Mouse (Mus musculus): ENCODE measurements at regions not wholly inside any gene's neighbourhood (a gene's known extent, or its start where the extent isn't known, plus 50 kb on each side); places are given as distances from the start of the nearest gene placed in this dataset.

- Histone ChIP-seq H3K27me3 (ENCODE audit: control insufficient read depth, insufficient read depth, low read length) (no peaks in the 10 kb centered on the region), H3K4me3 (replicated peaks; ENCODE audit: insufficient read depth, low read depth, low read length) (no peak overlapping the region), H3K4me1 (ENCODE audit: control insufficient read depth, insufficient read depth, low read length) (no peaks in the 10 kb centered on the region), H3K27ac (ENCODE audit: insufficient read depth, low read length) (no peak overlapping the region)
- TF ChIP-seq CTCF (IDR thresholded peaks at IDR 0.05; ENCODE audit: borderline replicate concordance, insufficient read depth, low read depth, low read length), result no peak
- no peak for TF ChIP-seq POLR2A (IDR thresholded peaks at IDR 0.05; ENCODE audit: borderline replicate concordance, insufficient read depth, low read length)
- DNase-seq, result no peak
- WGBS, result 16% methylated on average over 3 of the region's 3 CpGs
Measured at GRCm38 (mm10) chr16:57823329-57823728, 68.8 kb upstream of the Col8a1 start.

DNA sequence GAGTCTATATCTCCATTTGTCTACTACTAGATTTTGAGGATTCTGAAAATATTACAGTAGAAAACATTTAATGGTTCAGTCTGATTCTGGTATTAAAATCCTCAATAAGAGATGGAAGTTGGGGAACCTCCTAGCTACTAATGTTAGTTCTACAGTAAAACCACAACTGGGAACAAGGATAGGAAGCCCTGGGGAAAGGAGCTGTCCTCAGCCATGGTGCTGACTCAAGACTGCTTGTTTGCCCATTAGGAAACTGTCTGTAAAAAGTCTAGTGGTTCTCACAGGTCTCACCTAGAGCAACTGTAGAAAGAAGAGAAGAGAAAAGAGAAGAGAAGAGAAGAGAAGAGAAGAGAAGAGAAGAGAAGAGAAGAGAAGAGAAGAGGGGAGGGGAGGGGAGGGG is 90.9 kb upstream of the Col8a1 start:
- H3K27me3 ChIP-seq (ENCODE audit: control insufficient read depth, insufficient read depth, low read length), result no peaks in the 10 kb centered on the region
- H3K4me3 ChIP-seq (replicated peaks; ENCODE audit: insufficient read depth, low read depth, low read length), result no peak overlapping the region
- no peak overlapping the region for H3K27ac ChIP-seq (ENCODE audit: insufficient read depth, low read length)
- DNase-seq, result no peak
- H3K4me1 ChIP-seq (ENCODE audit: control insufficient read depth, insufficient read depth, low read length), result no peaks in the 10 kb centered on the region
- TF ChIP-seq CTCF (IDR thresholded peaks at IDR 0.05; ENCODE audit: borderline replicate concordance, insufficient read depth, low read depth, low read length) (no peak), POLR2A (IDR thresholded peaks at IDR 0.05; ENCODE audit: borderline replicate concordance, insufficient read depth, low read length) (no peak)

- DNase-seq, result no peak
- no peak for TF ChIP-seq CTCF (IDR thresholded peaks at IDR 0.05; ENCODE audit: borderline replicate concordance, insufficient read depth, low read depth, low read length)
- no peak for TF ChIP-seq POLR2A (IDR thresholded peaks at IDR 0.05; ENCODE audit: borderline replicate concordance, insufficient read depth, low read length)
Measured at GRCm38 (mm10) chr16:57846386-57846785, 91.8 kb upstream of the Col8a1 start.

DNA sequence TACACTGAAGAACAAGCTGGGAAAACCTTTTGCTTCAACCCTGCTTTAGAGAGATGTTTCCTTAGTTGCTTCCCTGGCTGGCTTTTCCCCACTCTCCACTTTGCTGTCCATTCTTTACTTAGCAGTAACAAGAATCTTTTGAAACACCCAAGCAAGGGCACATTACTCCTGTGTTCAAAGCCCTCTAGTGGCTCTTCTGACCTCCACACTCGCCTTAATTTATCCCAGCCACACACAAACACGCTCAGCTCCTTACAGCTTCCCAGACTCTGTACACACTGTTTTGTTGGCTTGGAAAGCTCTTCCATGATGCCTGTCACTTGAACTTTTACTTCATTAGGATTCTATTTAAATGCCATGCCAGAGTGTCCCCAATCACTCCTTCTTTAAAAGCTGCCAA is 97.3 kb upstream of the Col8a1 start:
- H3K27me3 ChIP-seq (ENCODE audit: control insufficient read depth, insufficient read depth, low read length), result no peaks in the 10 kb centered on the region
- DNase-seq, result no peak
- no peak overlapping the region for H3K27ac ChIP-seq (ENCODE audit: insufficient read depth, low read length)
- WGBS, result 65% methylated on average over 2 of the region's 2 CpGs
- no peak overlapping the region for H3K4me3 ChIP-seq (replicated peaks; ENCODE audit: insufficient read depth, low read depth, low read length)
- no peaks in the 10 kb centered on the region for H3K4me1 ChIP-seq (ENCODE audit: control insufficient read depth, insufficient read depth, low read length)
- TF ChIP-seq POLR2A (IDR thresholded peaks at IDR 0.05; ENCODE audit: borderline replicate concordance, insufficient read depth, low read length) (no peak), CTCF (IDR thresholded peaks at IDR 0.05; ENCODE audit: borderline replicate concordance, insufficient read depth, low read depth, low read length) (no peak)

More at GRCm38 (mm10) chr16:57846386-57846785, 91.8 kb upstream of the Col8a1 start:
- H3K27ac ChIP-seq (ENCODE audit: insufficient read depth, low read length), result no peak overlapping the region
- no peak overlapping the region for H3K4me3 ChIP-seq (replicated peaks; ENCODE audit: insufficient read depth, low read depth, low read length)
- WGBS, result 37% methylated on average over 3 of the region's 3 CpGs
- no peaks in the 10 kb centered on the region for H3K4me1 ChIP-seq (ENCODE audit: control insufficient read depth, insufficient read depth, low read length)
- no peaks in the 10 kb centered on the region for H3K27me3 ChIP-seq (ENCODE audit: control insufficient read depth, insufficient read depth, low read length)

GRCm38 (mm10) chr16:57852838-57853460 is 98.4 kb upstream of the Col8a1 start:
- H3K4me1 ChIP-seq (ENCODE audit: control insufficient read depth, insufficient read depth, low read length), result no peaks in the 10 kb centered on the region
- H3K4me3 ChIP-seq (replicated peaks; ENCODE audit: insufficient read depth, low read depth, low read length), result no peak overlapping the region
- H3K27ac ChIP-seq (ENCODE audit: insufficient read depth, low read length), result no peak overlapping the region
- 50% methylated on average over 3 of the region's 3 CpGs for WGBS
- no peak for DNase-seq
- no peaks in the 10 kb centered on the region for H3K27me3 ChIP-seq (ENCODE audit: control insufficient read depth, insufficient read depth, low read length)
- no peak for TF ChIP-seq CTCF (IDR thresholded peaks at IDR 0.05; ENCODE audit: borderline replicate concordance, insufficient read depth, low read depth, low read length)
- no peak for TF ChIP-seq POLR2A (IDR thresholded peaks at IDR 0.05; ENCODE audit: borderline replicate concordance, insufficient read depth, low read length)

DNA sequence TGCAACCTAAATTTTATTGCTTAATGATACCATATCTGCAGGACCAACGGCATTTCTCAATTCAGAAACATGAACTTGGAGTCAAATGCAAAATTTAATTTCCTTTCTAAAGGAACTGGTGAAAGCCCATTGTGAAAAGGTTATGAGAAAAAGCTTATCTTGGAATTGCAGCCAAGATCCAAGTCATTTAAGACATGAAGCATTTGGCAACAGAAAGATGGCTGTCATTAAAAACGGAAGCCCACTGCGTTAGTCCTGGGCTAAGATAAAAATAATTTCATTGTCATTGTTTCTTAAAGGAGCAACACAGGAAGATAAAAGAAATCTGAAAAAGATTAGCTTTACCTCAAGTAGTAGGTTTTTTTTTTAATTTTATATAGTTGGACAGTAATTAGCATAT is 99.2 kb upstream of the Col8a1 start:
- Histone ChIP-seq H3K27ac (ENCODE audit: insufficient read depth, low read length) (no peak overlapping the region), H3K27me3 (ENCODE audit: control insufficient read depth, insufficient read depth, low read length) (no peaks in the 10 kb centered on the region), H3K4me1 (ENCODE audit: control insufficient read depth, insufficient read depth, low read length) (no peaks in the 10 kb centered on the region), H3K4me3 (replicated peaks; ENCODE audit: insufficient read depth, low read depth, low read length) (no peak overlapping the region)
- DNase-seq, result no peak
- no peak for TF ChIP-seq POLR2A (IDR thresholded peaks at IDR 0.05; ENCODE audit: borderline replicate concordance, insufficient read depth, low read length)
- no peak for TF ChIP-seq CTCF (IDR thresholded peaks at IDR 0.05; ENCODE audit: borderline replicate concordance, insufficient read depth, low read depth, low read length)
- 32% methylated on average over 3 of the region's 3 CpGs for WGBS

- Histone ChIP-seq H3K4me1 (ENCODE audit: control insufficient read depth, insufficient read depth, low read length) (no peaks in the 10 kb centered on the region), H3K4me3 (replicated peaks; ENCODE audit: insufficient read depth, low read depth, low read length) (no peak overlapping the region), H3K27ac (ENCODE audit: insufficient read depth, low read length) (no peak overlapping the region), H3K27me3 (ENCODE audit: control insufficient read depth, insufficient read depth, low read length) (no peaks in the 10 kb centered on the region)
- DNase-seq, result no peak
- 63% methylated on average over 1 of the region's 1 CpGs for WGBS
- no peak for TF ChIP-seq POLR2A (IDR thresholded peaks at IDR 0.05; ENCODE audit: borderline replicate concordance, insufficient read depth, low read length)
- no peak for TF ChIP-seq CTCF (IDR thresholded peaks at IDR 0.05; ENCODE audit: borderline replicate concordance, insufficient read depth, low read depth, low read length)
Measured at GRCm38 (mm10) chr16:57857071-57857470, 102.5 kb upstream of the Col8a1 start.

DNA sequence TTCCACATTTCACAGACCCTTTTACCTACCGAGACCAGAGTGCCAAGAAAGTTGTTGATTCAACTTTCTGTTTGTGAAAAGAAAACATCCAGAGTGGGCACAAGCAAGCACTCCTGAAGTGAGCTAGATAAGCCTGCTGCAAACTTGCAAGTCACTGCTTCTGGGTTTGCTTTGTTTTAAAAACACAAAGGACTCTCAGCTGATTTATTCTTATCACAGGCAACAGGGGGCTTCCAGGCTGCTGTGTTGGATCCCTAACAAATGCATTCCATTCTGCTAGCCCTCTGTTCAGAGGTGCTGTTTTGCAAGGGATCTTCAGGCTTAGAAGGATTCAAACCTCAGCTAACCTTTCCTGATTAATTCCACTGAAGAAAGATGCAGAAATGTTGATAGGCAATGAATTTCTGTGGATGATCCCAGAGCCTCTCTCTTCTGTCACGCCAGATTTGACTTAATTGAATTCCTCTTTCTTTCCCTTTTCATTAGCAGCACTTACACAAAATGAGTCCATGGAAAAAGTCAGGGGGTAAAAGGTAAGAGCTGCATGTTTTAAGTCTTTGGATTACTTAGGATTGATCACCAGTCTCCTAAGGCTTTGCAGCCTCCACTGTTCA is 103.7 kb upstream of the Col8a1 start:
- 30% methylated on average over 2 of the region's 2 CpGs for WGBS
- no peak overlapping the region for H3K27ac ChIP-seq (ENCODE audit: insufficient read depth, low read length)
- no peak overlapping the region for H3K4me3 ChIP-seq (replicated peaks; ENCODE audit: insufficient read depth, low read depth, low read length)
- H3K4me1 ChIP-seq (ENCODE audit: control insufficient read depth, insufficient read depth, low read length), result no peaks in the 10 kb centered on the region
- DNase-seq, result no peak
- TF ChIP-seq CTCF (IDR thresholded peaks at IDR 0.05; ENCODE audit: borderline replicate concordance, insufficient read depth, low read depth, low read length) (no peak), POLR2A (IDR thresholded peaks at IDR 0.05; ENCODE audit: borderline replicate concordance, insufficient read depth, low read length) (no peak)
- H3K27me3 ChIP-seq (ENCODE audit: control insufficient read depth, insufficient read depth, low read length), result no peaks in the 10 kb centered on the region
